Mouse (Mus musculus): ENCODE results near the gene Akap6.

GRCm38 (mm10) chr12:52664944-52665343 lies 34.2 kb upstream of the Akap6 start:
- TF ChIP-seq POLR2A (IDR thresholded peaks at IDR 0.05; ENCODE audit: insufficient read length, low read depth): no peak
- no peak for TF ChIP-seq USF1 (IDR thresholded peaks at IDR 0.05; ENCODE audit: low read depth)

All from myocyte (in vitro differentiated cells).